Mouse (Mus musculus) left cerebral cortex, adult 11 months (tissue): Measurements from ENCODE around the gene Tubb4b.

Experiments
- DNase-seq: peaks from one replicate; pipeline ENCODE4 v3.0.0; 2022; ENCODE audit warnings: low spot score

Tubb4b gene

DNA sequence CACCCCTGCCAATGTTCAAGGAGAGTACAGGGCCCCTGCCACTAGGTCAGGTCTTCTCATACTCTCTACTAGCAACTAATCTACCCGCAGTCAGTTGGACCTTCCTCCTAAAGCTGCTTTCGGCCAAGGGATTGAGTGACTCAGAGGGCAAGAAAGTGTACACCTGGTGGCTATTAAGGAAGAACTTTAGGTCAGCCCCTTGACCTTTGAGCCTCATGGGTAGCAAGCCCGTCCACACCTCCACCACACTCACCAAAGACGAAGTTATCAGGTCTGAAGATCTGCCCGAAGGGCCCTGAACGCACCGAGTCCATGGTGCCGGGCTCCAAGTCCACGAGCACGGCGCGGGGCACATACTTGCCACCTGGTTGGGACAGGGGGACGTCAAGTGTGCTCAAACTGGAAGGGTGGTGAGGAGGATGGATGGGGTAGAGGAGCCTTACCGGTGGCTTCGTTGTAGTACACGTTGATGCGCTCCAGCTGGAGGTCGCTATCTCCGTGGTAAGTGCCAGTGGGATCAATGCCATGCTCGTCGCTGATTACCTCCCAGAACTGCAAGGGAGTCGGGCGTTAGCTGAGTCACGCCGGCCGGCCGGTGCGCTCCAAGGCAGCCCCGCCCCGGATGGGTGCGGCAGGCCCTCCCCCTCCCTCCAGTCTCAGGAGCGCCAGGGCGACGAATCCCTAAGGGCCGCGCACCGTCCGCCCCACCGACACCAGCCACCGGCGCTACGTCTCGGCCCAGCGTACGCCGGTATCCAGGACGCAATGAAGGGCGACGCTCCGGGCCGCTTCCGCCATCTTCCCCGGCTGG lies 616 bp downstream of the Tubb4b start:
- peak; percentile 63 for DNase-seq

- DNase-seq, result no peak
Measured at GRCm38 (mm10) chr2:25221331-25221772, 3.1 kb downstream of the Tubb4b start.

DNA sequence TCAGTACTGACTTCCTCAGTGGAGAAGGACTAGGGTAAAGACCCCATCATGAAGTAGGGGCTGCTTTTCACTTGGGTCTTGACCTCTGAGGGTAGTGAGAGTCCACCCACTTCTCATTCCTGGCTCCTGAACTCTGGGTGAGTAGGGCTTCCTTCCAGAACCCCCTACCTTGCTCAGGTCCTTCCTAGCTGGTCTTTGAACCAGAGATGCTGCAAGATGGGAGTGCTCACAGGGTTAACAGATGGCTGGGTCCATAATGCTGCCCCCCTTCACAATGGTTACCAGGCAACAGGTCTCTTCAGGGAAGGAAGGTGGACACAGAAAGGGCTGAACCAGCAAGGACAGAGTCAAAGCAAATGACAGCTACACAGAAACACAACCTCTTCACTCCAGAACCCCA lies 6.1 kb downstream of the Tubb4b start, which contains the start of gene Fam166a:
Gene Fam166a (plus strand): TSS at position 301 of the 400 bp plus-strand sequence.
- DNase-seq, result no peak

- DNase-seq, result no peak
Measured at GRCm38 (mm10) chr2:25217666-25218065, 6.8 kb downstream of the Tubb4b start.

GRCm38 (mm10) chr2:25214444-25214843 lies 10.1 kb downstream of the Tubb4b start, which contains the start of gene Stpg3:
TSS of gene Stpg3 (minus strand) at chr2:25214637.
- DNase-seq, result no peak

GRCm38 (mm10) chr2:25213266-25213865 lies 11.1 kb downstream of the Tubb4b start:
- DNase-seq, result no peak

GRCm38 (mm10) chr2:25211121-25211670 lies 13.3 kb downstream of the Tubb4b start, which contains the start of gene Nelfb:
TSS of gene Nelfb (minus strand) at chr2:25211489.
- DNase-seq, result peak; percentile 65

- no peak for DNase-seq
Measured at GRCm38 (mm10) chr2:25210686-25211085, 13.8 kb downstream of the Tubb4b start.

GRCm38 (mm10) chr2:25207593-25207992 lies 16.9 kb downstream of the Tubb4b start:
- DNase-seq, result no peak

- DNase-seq, result no peak
Measured at GRCm38 (mm10) chr2:25203631-25204214, 20.8 kb downstream of the Tubb4b start.

DNA sequence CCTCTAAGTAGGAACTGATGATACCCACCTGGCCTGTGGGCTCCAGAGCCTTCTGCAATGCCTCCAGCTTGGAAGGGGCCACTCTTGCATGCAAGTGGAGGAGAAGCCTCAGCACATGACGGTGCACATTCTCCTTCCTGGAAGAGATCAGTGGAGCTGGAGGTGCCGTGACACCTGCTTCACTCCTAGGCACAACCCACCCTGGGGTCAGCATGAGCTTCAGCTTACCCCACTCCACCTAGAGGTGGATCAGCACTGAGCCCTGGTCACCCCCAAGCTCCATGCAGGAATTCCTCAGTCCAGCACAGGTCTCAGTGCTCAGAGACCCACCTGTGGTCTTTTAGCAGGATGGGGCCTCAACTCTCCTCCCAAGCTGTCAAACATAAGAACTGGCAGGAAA lies 23.9 kb downstream of the Tubb4b start:
- DNase-seq, result no peak

DNA sequence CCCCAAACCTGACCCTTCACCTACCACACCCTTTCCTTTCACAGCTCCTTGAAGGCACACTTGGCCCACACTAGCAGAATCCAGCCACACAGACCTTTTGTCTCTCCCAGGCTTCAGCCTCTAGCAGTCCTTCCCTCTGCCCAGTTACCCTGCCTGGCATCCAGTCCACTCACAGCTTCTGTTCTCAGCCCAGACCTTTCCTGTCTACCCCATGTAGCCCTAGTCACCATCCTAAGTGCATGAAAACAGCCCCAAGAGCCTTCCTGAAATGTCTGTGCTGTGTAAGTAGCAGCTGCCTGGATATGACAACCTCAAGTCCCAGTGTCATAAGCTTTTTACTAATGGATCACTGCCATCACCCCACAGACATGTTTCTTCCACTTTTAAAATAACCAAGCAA lies 26.6 kb downstream of the Tubb4b start:
- no peak for DNase-seq

DNA sequence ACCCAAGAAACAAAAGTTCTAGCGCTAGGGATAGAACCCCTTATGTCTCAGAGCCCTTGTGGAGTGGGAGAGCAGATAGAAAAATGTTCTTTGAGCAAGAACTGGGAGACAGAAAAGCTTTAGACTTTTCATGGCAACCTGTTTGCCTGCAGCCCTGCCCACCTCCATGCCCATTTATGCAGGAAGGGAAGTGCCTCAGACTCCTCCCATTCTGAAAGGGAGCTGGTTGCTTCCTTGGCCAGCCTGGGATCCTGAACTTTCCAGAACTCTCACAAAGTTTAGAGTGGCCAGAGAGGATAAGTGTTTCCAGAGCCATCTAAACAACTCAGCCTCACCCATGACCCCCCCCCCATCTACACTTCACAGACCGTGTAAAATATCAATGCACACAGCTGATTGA lies 27.3 kb downstream of the Tubb4b start:
- no peak for DNase-seq

GRCm38 (mm10) chr2:25196172-25196954 lies 28.1 kb downstream of the Tubb4b start, which contains the start of gene Tor4a:
TSS of gene Tor4a (minus strand) at chr2:25196886.
- no peak for DNase-seq

DNA sequence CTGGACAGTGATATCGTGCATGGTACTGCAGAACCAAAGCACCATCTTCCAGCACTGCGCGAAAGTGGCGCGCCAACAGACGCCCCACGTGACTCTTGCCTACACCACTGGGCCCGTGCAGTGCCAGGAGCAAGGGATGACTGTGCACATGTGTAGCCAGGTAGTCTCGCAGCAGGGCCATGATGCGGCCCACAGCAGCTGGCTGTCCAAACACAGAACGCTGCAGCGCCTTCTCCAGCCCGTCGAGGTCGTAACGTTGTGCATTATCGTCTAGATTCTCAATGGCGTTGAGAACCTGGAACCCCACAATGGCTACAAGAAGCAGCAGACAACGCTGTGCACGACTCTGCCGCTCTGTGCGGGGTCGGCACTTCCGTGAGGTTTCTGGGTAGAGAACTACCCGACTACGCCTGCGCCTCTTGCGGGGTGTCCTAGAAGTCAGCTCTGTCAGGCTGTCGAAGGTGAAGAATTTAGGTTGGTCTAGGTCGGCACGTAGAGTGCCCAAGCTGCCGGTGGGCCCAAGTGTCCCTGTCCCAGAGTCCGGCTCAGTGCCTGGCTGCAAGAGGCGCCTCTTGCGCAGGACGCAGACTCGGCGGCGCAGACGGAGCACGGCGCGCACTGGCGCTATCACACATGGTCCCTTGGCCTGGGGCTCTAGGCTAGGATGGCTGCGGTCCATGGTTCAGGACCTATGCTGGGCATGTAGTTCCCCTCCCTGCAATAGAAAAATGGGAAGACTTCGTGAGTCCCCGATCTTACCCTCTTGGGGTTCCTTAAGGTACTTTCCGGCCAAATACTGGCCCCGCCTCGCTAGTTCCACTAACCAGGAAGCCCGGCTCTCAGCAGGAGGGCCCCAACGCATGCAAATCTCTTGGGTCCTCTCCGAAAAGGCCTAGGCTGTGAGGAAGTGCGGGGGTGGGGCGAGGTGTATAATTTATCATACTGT lies 29.0 kb downstream of the Tubb4b start:
- no peak for DNase-seq

- DNase-seq, result no peak
Measured at GRCm38 (mm10) chr2:25194486-25195171, 29.9 kb downstream of the Tubb4b start.

DNA sequence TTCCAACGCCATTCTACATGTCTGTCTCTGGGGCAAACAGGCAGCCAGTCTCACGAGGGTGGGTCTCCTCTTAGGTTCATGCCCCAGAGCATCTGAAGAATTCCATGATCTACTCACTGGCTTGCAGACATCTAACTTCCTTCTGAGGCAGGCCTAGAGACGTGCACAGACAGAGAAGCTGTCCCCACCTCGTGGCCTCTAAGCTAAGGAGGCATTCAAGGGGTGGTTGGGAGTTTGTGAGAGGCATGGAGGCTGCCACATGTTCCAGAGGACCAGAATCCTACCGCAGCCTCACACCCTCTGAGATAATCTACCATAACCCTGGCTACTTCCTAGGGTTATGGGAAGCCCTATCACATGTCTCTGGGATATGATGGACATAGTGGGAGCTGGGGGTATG lies 30.5 kb downstream of the Tubb4b start:
- no peak for DNase-seq

- DNase-seq, result peak; percentile 72
Measured at GRCm38 (mm10) chr2:25193330-25193770, 31.2 kb downstream of the Tubb4b start.

DNA sequence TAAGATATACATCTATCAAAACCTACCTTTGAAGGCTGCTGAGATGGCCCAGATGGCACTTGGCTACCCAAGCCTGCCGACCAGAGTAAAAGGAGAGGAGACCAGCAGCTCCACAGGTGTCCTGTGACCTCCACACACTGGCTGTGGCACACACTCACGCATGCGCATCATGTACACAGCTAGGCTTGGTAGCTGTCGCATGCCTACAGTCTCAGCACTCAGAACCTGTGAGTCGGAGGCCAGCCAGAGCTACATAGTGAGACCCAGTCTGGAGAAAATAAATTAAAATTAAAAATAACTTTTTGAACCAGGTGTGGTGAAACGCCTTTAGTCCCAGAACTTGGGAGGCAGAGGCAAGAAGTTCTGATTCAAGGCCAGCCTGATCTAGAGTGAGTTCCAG lies 36.7 kb downstream of the Tubb4b start:
- DNase-seq, result no peak

GRCm38 (mm10) chr2:25186575-25186930 lies 37.9 kb downstream of the Tubb4b start:
- DNase-seq, result no peak
